Mouse (Mus musculus) ES-E14 (cell line): ENCODE measurements around the gene Otub2.

ENCODE experiments used
- CHD2 ChIP-seq: IDR thresholded peaks from 2 replicates; pipeline ENCODE4 v1.6.1; 2014; ENCODE audit warnings: mild to moderate bottlenecking, low read depth, low read length, inconsistent platforms
- HCFC1 ChIP-seq: IDR thresholded peaks from 2 replicates; pipeline ENCODE4 v1.6.1; 2012; ENCODE audit warnings: low read length, inconsistent platforms, borderline replicate concordance; ENCODE audit not compliant: insufficient read depth
- MAFK ChIP-seq: IDR thresholded peaks from 2 replicates; pipeline ENCODE4 v1.6.1; 2014; ENCODE audit warnings: mild to moderate bottlenecking, low read depth, low read length, inconsistent platforms; ENCODE audit not compliant: insufficient read depth

DNA sequence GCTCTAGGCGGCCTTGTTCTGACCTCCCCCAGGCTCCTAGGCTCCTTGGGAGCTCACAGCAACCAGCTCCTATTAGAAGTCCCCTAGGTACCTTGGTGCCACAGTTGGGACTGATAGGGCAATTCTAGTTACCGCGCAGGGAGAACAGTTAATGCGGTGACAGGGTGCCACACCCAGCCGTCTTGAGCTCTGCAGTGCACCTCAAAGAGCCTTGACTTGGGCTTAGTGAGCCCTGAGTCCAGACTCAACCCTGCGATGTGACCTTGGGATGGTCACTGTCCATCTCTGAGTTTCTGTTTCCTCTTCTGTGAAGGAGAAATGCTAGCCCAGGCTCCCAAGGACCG, 20.2 kb upstream of the Otub2 start:
- TF ChIP-seq CHD2 (no peak), MAFK (no peak), HCFC1 (no peak)
